Mouse (Mus musculus) cerebellum, adult 2 months (tissue): ENCODE measurements around the gene Ntpcr.

Source experiments
- CTCF ChIP-seq: fragments of 200-500 bp; IDR thresholded peaks from 2 replicates; pipeline ENCODE4 v1.5.1; 2011; ENCODE audit warnings: low read depth, mild to moderate bottlenecking, control low read depth, low read length, moderate library complexity, borderline replicate concordance; ENCODE audit not compliant: insufficient read depth
- POLR2A ChIP-seq: fragments of 200-500 bp; IDR thresholded peaks from 2 replicates; pipeline ENCODE4 v1.6.1; 2011; ENCODE audit warnings: low read length, control low read depth, borderline replicate concordance; ENCODE audit not compliant: insufficient read depth

- TF ChIP-seq POLR2A, result no peak
- TF ChIP-seq CTCF, result no peak
Observed at GRCm38 (mm10) chr8:125772300-125772699, 42.5 kb downstream of the Ntpcr start.
